Mouse (Mus musculus): ENCODE measurements around the gene Cd4. TPM values are rescaled to one million over a fixed set of nuclear protein-coding genes. Genes with fewer than 3 reads are reported as not detected.

Cd4 gene
- total and polyA plus RNA-seq, 3 experiments, result 0.26 to 1.6 (median 0.34) TPM

GRCm38 (mm10) chr6:124890997-124891396 lies 3.0 kb upstream of the Cd4 start:
- Histone ChIP-seq H3K79me2 (replicated peaks; ENCODE audit: control insufficient read depth, extremely low read depth, insufficient read depth, poor library complexity, severe bottlenecking) (no peaks in the 10 kb centered on the region), H3K4me2 (ENCODE audit: insufficient read depth, low read depth, poor library complexity, severe bottlenecking) (no peak overlapping the region), H3K4me1 (ENCODE audit: control insufficient read depth in 1 of 2, insufficient read depth in 2 of 2) (peaks cover 5 to 49% of the 10 kb centered on the region in 2 experiments), H3K9me3 (replicated peaks; ENCODE audit: low read length) (peaks cover 3% of the 10 kb centered on the region), H3K36me3 (replicated peaks in 1 of 2; ENCODE audit: control insufficient read depth in 1 of 2, insufficient read depth in 1 of 2, low read length in 1 of 2) (no peaks in the 10 kb centered on the region), H3K4me3 (replicated peaks in 1 of 3; ENCODE audit: low read depth in 2 of 3, low read length in 2 of 3, poor library complexity in 1 of 3) (no peak overlapping the region), H3K27ac (ENCODE audit: insufficient read depth, low read depth) (no peak overlapping the region), H3K27me3 (replicated peaks) (no peaks in the 10 kb centered on the region), H3K9ac (ENCODE audit: insufficient read depth, low read depth) (no peak overlapping the region)
- dilution Hi-C loops (cut with MboI; ENCODE audit: extremely low pct_ligation_motif_present, extremely low pct_unique_long_range_greater_than_20kb, low sequenced_read_pairs) (no loop called here), in situ Hi-C loops (cut with MboI; ENCODE audit: low pct_ligation_motif_present, low pct_unique_long_range_greater_than_20kb, low sequenced_read_pairs) (no loop called here)
- DNase-seq (ENCODE audit: extremely low read depth), result no peak
- peak; percentile 66; the same call in 1 of the 2 replicates for TF ChIP-seq MAFK (IDR thresholded peaks at IDR 0.05; ENCODE audit: insufficient replicate concordance, low read length)
- TF ChIP-seq SMC3 (IDR thresholded peaks at IDR 0.05; ENCODE audit: low read depth, low read length), result no peak

GRCm38 (mm10) chr6:124888555-124889125 lies 619 bp upstream of the Cd4 start:
- H3K4me2 ChIP-seq (ENCODE audit: insufficient read depth, low read depth, poor library complexity, severe bottlenecking), result no peak overlapping the region
- no peak overlapping the region for H3K27ac ChIP-seq (ENCODE audit: insufficient read depth, low read depth)
- peaks cover 3% of the 10 kb centered on the region for H3K9me3 ChIP-seq (replicated peaks; ENCODE audit: low read length)
- dilution Hi-C loops (cut with MboI; ENCODE audit: extremely low pct_ligation_motif_present, extremely low pct_unique_long_range_greater_than_20kb, low sequenced_read_pairs) (no loop called here), in situ Hi-C loops (cut with MboI; ENCODE audit: low pct_ligation_motif_present, low pct_unique_long_range_greater_than_20kb, low sequenced_read_pairs) (no loop called here)
- H3K4me1 ChIP-seq (ENCODE audit: control insufficient read depth in 1 of 2, insufficient read depth in 2 of 2), result peaks cover 2 to 28% of the 10 kb centered on the region in 2 experiments; a peak in 3 of 4 replicates
- H3K9ac ChIP-seq (ENCODE audit: insufficient read depth, low read depth), result no peak overlapping the region
- no peak for TF ChIP-seq HCFC1 (IDR thresholded peaks at IDR 0.05; ENCODE audit: low read depth, low read length)
- H3K79me2 ChIP-seq (replicated peaks; ENCODE audit: control insufficient read depth, extremely low read depth, insufficient read depth, poor library complexity, severe bottlenecking), result no peaks in the 10 kb centered on the region
- H3K36me3 ChIP-seq (replicated peaks in 1 of 2; ENCODE audit: control insufficient read depth in 1 of 2, insufficient read depth in 1 of 2, low read length in 1 of 2), result no peaks in the 10 kb centered on the region
- DNase-seq (ENCODE audit: extremely low read depth), result no peak
- no peak overlapping the region for H3K4me3 ChIP-seq (replicated peaks in 1 of 3; ENCODE audit: low read depth in 2 of 3, low read length in 2 of 3, poor library complexity in 1 of 3)
- no peaks in the 10 kb centered on the region for H3K27me3 ChIP-seq (replicated peaks)

GRCm38 (mm10) chr6:124885956-124886381 lies 2.1 kb downstream of the Cd4 start:
- H3K27me3 ChIP-seq (replicated peaks), result no peaks in the 10 kb centered on the region
- H3K4me2 ChIP-seq (ENCODE audit: insufficient read depth, low read depth, poor library complexity, severe bottlenecking), result no peak overlapping the region
- H3K4me1 ChIP-seq (ENCODE audit: control insufficient read depth in 1 of 2, insufficient read depth in 2 of 2), result peaks cover 2 to 10% of the 10 kb centered on the region in 2 experiments; a peak in 3 of 4 replicates
- H3K9ac ChIP-seq (ENCODE audit: insufficient read depth, low read depth), result no peak overlapping the region
- no peak for TF ChIP-seq ZNF384 (IDR thresholded peaks at IDR 0.05; ENCODE audit: low read depth, low read length)
- no peak for TF ChIP-seq NELFE (IDR thresholded peaks at IDR 0.05; ENCODE audit: low read depth, low read length)
- in situ Hi-C loops (cut with MboI; ENCODE audit: low pct_ligation_motif_present, low pct_unique_long_range_greater_than_20kb, low sequenced_read_pairs), result no loop called here
- H3K36me3 ChIP-seq (replicated peaks in 1 of 2; ENCODE audit: control insufficient read depth in 1 of 2, insufficient read depth in 1 of 2, low read length in 1 of 2), result no peaks in the 10 kb centered on the region
- H3K27ac ChIP-seq (ENCODE audit: insufficient read depth, low read depth), result no peak overlapping the region
- DNase-seq (ENCODE audit: extremely low read depth), result no peak
- no peak overlapping the region for H3K4me3 ChIP-seq (replicated peaks in 1 of 3; ENCODE audit: low read depth in 2 of 3, low read length in 2 of 3, poor library complexity in 1 of 3)
- H3K79me2 ChIP-seq (replicated peaks; ENCODE audit: control insufficient read depth, extremely low read depth, insufficient read depth, poor library complexity, severe bottlenecking), result no peaks in the 10 kb centered on the region
- dilution Hi-C loops (cut with MboI; ENCODE audit: extremely low pct_ligation_motif_present, extremely low pct_unique_long_range_greater_than_20kb, low sequenced_read_pairs), result no loop called here
- H3K9me3 ChIP-seq (replicated peaks; ENCODE audit: low read length), result peaks cover 3% of the 10 kb centered on the region
